Mouse (Mus musculus) cortical plate, adult 2 months (tissue): ENCODE measurements at regions not wholly inside any gene's neighbourhood (a gene's known extent, or its start where the extent isn't known, plus 50 kb on each side); places are given as distances from the start of the nearest gene placed in this dataset.

ENCODE experiments used
- CTCF ChIP-seq: fragments of 200-500 bp; IDR thresholded peaks from 2 replicates; pipeline ENCODE4 v1.5.1; 2011; ENCODE audit warnings: mild to moderate bottlenecking, control low read depth, low read length; ENCODE audit not compliant: insufficient read depth; ENCODE audit errors: extremely low read depth
- POLR2A ChIP-seq: fragments of 200-500 bp; IDR thresholded peaks from 2 replicates; pipeline ENCODE4 v1.6.1; 2011; ENCODE audit warnings: mild to moderate bottlenecking, low read length, control low read depth; ENCODE audit not compliant: insufficient read depth; ENCODE audit errors: extremely low read depth

- no peak for TF ChIP-seq POLR2A
- TF ChIP-seq CTCF: no peak
Measured at GRCm38 (mm10) chr15:68624831-68625230, 2124.1 kb upstream of the Lrrc6 start.
